Comparison of ENCODE assay signal across 13 mouse cellular contexts in the genomic region with DNA sequence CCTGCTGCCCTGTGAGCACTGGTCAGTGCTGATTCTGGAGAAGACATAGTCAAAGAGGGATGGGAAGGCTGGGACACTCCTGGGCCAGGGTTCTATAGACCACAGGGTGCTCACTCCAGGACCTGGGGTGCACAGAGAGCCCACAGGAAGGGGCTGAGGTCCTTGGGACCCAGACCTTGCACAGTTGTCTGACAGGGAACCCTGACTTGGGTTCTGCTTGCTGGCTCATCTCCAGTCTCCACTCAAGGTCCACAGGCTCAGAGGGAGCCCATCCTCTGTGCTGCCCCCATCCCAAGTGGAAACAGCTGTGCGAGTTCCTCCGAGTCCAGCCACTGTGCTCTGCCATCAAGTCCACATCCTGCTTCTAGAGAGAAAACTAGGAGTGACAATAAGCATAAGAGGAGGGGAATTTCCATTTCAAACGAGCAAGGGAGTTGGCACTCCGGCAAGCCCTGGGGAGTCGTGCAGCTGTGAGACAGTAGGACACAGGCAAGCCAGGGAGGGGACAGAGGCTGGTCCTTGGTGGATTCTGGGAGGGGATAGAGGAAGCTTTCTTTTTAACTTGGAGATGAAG. TPM values are rescaled to one million over a fixed set of nuclear protein-coding genes. Genes with fewer than 3 reads are reported as not detected.
DNase-seq lines count a peak whose midpoint lies in the region; ATAC-seq lines count a peak whose summit lies in the region.
"Had no signal": no experiment of that assay in that cellular context is flagged by ENCODE, and none has a peak within 500 bp of the region (broad histone marks: within the 10 kb centered on the region; RNA-seq: fewer than 3 reads in every experiment).

No protein-coding gene starts in this region.

- no peaks in the 10 kb centered on the region for H3K36me3 ChIP-seq in heart, embryonic 14.5 days (ENCODE audit: control insufficient read depth, insufficient read depth, low read length)
- no peaks in the 10 kb centered on the region for H3K36me3 ChIP-seq in midbrain, embryonic 13.5 days
- H3K36me3 ChIP-seq: embryonic facial prominence, embryonic 12.5 days; liver, embryonic 13.5 days; midbrain, embryonic 15.5 days had no signal

- no peak for ATAC-seq in heart, embryonic 14.5 days (ENCODE audit: insufficient number of reproducible peaks, insufficient read depth, low FRiP score, low read depth)
- ATAC-seq in midbrain, embryonic 13.5 days, result no peak
- ATAC-seq: midbrain, embryonic 15.5 days had no signal

- H3K9me3 ChIP-seq in heart, embryonic 14.5 days (ENCODE audit: control insufficient read depth, low read length), result no peaks in the 10 kb centered on the region
- no peaks in the 10 kb centered on the region for H3K9me3 ChIP-seq in midbrain, embryonic 13.5 days
- H3K9me3 ChIP-seq: embryonic facial prominence, embryonic 12.5 days; liver, embryonic 13.5 days; midbrain, embryonic 15.5 days had no signal

- peak; percentile 40 for DNase-seq in adrenal gland, postnatal 10 days
- no peak for DNase-seq in adrenal gland, adult 18-20 months (ENCODE audit: low spot score in 2 of 2)
- peak; percentile 55 for DNase-seq in kidney, postnatal 14 days
- no peak for DNase-seq in kidney, adult 9 months
- DNase-seq in R1 (ENCODE audit: low read depth, low spot score), result peak; percentile 84
- no peak for DNase-seq in cerebellum, adult 8-10 months
- DNase-seq: cerebellum, adult 9-10 months; gastrocnemius, postnatal 10 days; liver, embryonic 13.5 days had no signal

- no peak overlapping the region for H3K27ac ChIP-seq in heart, embryonic 14.5 days (replicated peaks in 1 of 2; ENCODE audit: control insufficient read depth in 1 of 2, insufficient read depth in 1 of 2, low read depth in 2 of 2, low read length in 2 of 2)
- no peak overlapping the region for H3K27ac ChIP-seq in midbrain, embryonic 13.5 days
- H3K27ac ChIP-seq: embryonic facial prominence, embryonic 12.5 days; liver, embryonic 13.5 days; midbrain, embryonic 15.5 days had no signal

- no peak overlapping the region for H3K4me3 ChIP-seq in heart, embryonic 14.5 days (ENCODE audit: control insufficient read depth in 1 of 2, insufficient read depth in 1 of 2, low read depth in 1 of 2, low read length in 2 of 2)
- H3K4me3 ChIP-seq in midbrain, embryonic 13.5 days (replicated peaks), result no peak overlapping the region
- H3K4me3 ChIP-seq: embryonic facial prominence, embryonic 12.5 days; liver, embryonic 13.5 days; midbrain, embryonic 15.5 days had no signal

- 33% methylated on average over 5 of the region's 5 CpGs for WGBS in heart, embryonic 14.5 days
- 40% methylated on average over 5 of the region's 5 CpGs for WGBS in midbrain, embryonic 13.5 days

- no peak overlapping the region for H3K4me2 ChIP-seq in heart, embryonic 14.5 days (ENCODE audit: low read length)
- no peak overlapping the region for H3K4me2 ChIP-seq in midbrain, embryonic 13.5 days (replicated peaks)
- H3K4me2 ChIP-seq: embryonic facial prominence, embryonic 12.5 days; liver, embryonic 13.5 days; midbrain, embryonic 15.5 days had no signal

- H3K27me3 ChIP-seq in heart, embryonic 14.5 days (ENCODE audit: control insufficient read depth, insufficient read depth, low read length), result no peaks in the 10 kb centered on the region
- 0 out of 2 replicates have a peak, but pooled peaks cover 5% of the 10 kb centered on the region for H3K27me3 ChIP-seq in midbrain, embryonic 13.5 days
- H3K27me3 ChIP-seq: embryonic facial prominence, embryonic 12.5 days; midbrain, embryonic 15.5 days had no signal

- H3K9ac ChIP-seq in heart, embryonic 14.5 days (ENCODE audit: low read length), result 0 out of 2 replicates have a peak overlapping the region, but pooled peaks have one; percentile 21
- H3K9ac ChIP-seq in midbrain, embryonic 13.5 days (replicated peaks), result no peak overlapping the region
- H3K9ac ChIP-seq: embryonic facial prominence, embryonic 12.5 days; liver, embryonic 13.5 days; midbrain, embryonic 15.5 days had no signal

- H3K4me1 ChIP-seq in heart, embryonic 14.5 days (ENCODE audit: control insufficient read depth in 2 of 2, insufficient read depth in 2 of 2, low read length in 2 of 2), result peaks cover 17 to 19% of the 10 kb centered on the region in 2 experiments
- H3K4me1 ChIP-seq in midbrain, embryonic 13.5 days (replicated peaks), result peaks cover 17% of the 10 kb centered on the region

RNA-seq across cellular contexts. Expression of gene Rxra, which starts 31.6 kb away (rescaled TPM):
- total RNA-seq in adrenal gland, postnatal 10 days (2021), result 10 to 100 TPM; 49.3 to 75.6 TPM
- 10 to 100 TPM; 52.1 to 52.6 TPM for total RNA-seq in adrenal gland, adult 18-20 months (2021)
- polyA plus RNA-seq in heart, embryonic 14.5 days (2014; fragmentation: Nextera tagmentation; extraction: Ambion mirVana), result 5.2 and 5.7 TPM in 2 replicates
- polyA plus RNA-seq in midbrain, embryonic 13.5 days (2015; fragmentation: Nextera tagmentation; extraction: Ambion mirVana), result 4.0 and 4.4 TPM in 2 replicates

Comparison
In these comparisons a context has a peak if more than half of its experiments do, and no peak if none do; other contexts are left out.
1. DNase-seq: peak in adrenal gland, postnatal 10 days (single experiment), kidney, postnatal 14 days (single experiment) and R1 (single experiment); none in adrenal gland, adult 18-20 months (0 of 2), kidney, adult 9 months (single experiment) and cerebellum, adult 8-10 months (single experiment).